Mouse (Mus musculus): ENCODE data around the gene Saxo1.

Gene Saxo1

GRCm38 (mm10) chr4:86558228-86558627 is at the start of gene Saxo1:
TSS of gene Saxo1 (minus strand) at chr4:86558328.
- TF ChIP-seq GATA4 (IDR thresholded peaks at IDR 0.05; ENCODE audit: insufficient replicate concordance, low read length), result no peak

DNA sequence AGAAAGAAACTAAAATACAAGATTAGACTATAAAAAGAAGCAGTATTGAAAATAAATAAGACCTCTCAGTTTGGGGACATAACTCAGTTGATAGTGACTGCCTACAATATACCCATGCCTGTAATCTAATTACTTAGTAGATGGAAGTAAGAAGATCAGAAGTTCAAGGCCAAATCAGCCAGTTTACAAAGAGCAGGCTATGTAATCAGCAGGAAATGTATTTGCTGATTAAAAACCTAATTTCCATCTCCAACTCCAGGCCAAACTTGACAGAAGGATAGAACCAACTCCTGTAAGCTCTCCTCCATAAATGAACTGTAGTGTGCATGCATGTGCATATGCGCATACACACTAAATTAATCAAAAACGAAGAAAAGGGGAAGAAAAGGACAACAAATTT is 33.2 kb upstream of the Saxo1 start:
- TF ChIP-seq GATA4 (IDR thresholded peaks at IDR 0.05; ENCODE audit: insufficient replicate concordance, low read length), result no peak

GRCm38 (mm10) chr4:86588236-86588635 is 30.1 kb upstream of the Saxo1 start:
- no peak for TF ChIP-seq GATA4 (IDR thresholded peaks at IDR 0.05; ENCODE audit: insufficient replicate concordance, low read length)

GRCm38 (mm10) chr4:86580591-86580990 is 22.5 kb upstream of the Saxo1 start:
- no peak for TF ChIP-seq GATA4 (IDR thresholded peaks at IDR 0.05; ENCODE audit: insufficient replicate concordance, low read length)

DNA sequence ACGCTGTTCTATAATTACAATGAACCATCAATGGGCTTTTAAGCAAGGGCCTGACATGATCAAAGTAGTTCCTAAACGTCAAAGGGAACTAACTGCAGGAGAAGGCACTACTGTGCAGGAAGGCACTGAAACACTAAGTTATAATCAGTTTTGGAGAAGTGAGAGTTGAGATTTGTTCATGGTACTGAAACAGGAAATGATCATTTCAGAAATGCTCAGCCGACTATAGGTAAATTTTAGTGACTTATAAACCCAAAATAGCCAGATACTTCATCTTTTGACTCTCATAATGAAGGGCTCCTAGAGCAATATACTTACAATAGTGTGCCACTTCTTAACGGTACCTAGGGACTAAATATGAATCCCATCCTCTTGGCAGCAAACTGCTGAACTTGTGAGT is 21.9 kb upstream of the Saxo1 start:
- TF ChIP-seq GATA4 (IDR thresholded peaks at IDR 0.05; ENCODE audit: insufficient replicate concordance, low read length), result no peak

DNA sequence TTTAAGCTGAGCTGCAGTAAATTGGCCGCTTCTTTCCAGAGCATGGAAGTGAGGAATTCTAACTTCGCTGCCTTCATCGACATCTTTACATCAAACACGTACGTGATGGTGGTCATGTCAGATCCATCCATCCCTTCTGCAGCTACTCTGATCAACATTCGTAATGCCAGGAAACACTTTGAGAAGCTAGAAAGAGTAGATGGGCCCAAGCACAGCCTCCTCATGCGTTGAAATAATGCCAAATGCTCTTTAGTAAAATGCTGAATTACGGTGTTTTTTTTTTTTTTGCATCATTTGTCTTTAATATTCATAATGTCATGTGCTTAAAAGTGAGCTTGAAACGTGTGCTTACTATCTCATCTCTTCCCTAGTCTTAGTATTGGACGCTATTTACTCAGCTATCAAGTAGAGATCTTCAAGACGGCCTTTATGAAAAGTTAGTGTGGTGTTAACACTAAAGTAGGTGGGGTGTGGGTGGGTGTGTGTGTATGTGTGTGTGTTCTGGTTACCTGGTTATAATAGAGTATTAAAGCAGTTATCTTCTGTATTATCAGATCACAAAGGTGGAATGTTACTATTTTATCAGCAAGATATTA is 18.6 kb upstream of the Saxo1 start:
- no peak for TF ChIP-seq GATA4 (IDR thresholded peaks at IDR 0.05; ENCODE audit: insufficient replicate concordance, low read length)

DNA sequence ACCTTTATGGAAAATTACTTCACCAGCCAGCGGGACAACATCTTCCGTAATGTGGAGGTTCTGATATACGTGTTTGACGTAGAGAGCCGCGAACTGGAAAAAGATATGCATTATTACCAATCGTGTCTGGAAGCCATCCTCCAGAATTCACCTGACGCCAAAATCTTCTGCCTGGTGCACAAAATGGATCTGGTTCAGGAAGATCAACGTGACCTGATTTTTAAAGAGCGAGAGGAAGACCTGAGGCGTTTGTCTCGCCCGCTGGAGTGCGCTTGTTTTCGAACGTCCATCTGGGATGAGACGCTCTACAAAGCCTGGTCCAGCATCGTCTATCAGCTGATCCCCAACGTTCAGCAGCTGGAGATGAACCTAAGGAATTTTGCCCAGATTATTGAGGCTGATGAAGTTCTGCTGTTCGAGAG is 18.0 kb upstream of the Saxo1 start:
- TF ChIP-seq GATA4 (IDR thresholded peaks at IDR 0.05; ENCODE audit: insufficient replicate concordance, low read length), result no peak

DNA sequence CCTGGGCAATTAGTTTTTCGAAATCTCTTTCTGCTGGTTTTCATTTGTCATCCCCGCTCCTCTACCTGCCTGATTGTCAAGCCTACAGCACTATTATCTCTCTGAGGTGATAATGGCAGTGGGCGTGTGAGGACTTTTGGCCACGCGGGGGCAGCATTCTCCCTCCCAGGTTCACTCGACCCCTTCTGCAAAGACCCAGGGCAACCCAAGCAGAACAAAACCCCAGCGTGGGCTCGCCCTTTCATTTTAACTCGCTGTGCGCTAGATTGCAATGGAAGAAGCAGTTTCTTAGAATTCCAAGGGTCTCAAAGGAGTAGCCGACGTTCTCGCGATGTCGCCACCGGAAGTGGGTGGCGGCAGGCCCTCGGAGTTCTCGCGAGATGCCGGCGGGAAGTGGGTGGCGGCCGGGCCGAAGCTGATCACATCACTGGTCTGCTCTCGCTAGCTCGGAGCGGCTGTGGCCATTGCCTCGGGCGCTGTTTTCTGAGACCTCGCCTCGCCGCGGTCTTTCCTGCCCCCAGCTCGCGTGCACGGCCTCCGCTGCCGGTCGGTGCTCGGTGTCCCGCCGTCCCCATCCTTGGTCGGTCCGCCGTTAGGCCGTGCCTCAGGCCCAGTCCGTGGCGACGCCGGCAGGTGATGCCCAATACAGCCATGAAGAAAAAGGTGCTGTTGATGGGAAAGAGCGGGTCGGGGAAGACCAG is 17.3 kb upstream of the Saxo1 start, which contains the start of gene Rraga:
Rraga (plus strand) TSS at position 386 of the 701 bp plus-strand sequence.
- peak; percentile 32; the same call in 1 of the 2 replicates for TF ChIP-seq GATA4 (IDR thresholded peaks at IDR 0.05; ENCODE audit: insufficient replicate concordance, low read length)

- no peak for TF ChIP-seq GATA4 (IDR thresholded peaks at IDR 0.05; ENCODE audit: insufficient replicate concordance, low read length)
These were observed 16.8 kb upstream of the Saxo1 start for GRCm38 (mm10) chr4:86574939-86575282.

DNA sequence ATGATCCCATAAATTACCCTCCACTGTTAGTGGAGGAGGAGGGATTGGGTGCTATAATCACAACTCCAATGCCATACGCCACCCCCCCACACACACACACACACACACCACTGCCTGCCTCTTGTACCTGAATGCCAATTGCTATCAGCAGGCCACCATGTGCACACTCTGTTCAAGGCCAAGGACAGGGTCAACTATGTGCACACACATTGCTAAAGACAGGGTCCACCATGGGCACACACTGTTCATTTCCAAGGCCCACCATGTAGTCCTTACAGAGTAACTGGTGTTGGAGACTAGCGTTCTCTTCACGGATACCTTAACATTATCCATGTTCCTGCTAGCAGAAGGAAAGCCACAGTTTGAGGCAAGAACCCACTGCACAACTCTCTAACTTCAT is 2.9 kb upstream of the Saxo1 start:
- TF ChIP-seq GATA4 (IDR thresholded peaks at IDR 0.05; ENCODE audit: insufficient replicate concordance, low read length), result no peak

- TF ChIP-seq GATA4 (IDR thresholded peaks at IDR 0.05; ENCODE audit: insufficient replicate concordance, low read length), result no peak
These were observed 878 bp upstream of the Saxo1 start for GRCm38 (mm10) chr4:86559006-86559405.

DNA sequence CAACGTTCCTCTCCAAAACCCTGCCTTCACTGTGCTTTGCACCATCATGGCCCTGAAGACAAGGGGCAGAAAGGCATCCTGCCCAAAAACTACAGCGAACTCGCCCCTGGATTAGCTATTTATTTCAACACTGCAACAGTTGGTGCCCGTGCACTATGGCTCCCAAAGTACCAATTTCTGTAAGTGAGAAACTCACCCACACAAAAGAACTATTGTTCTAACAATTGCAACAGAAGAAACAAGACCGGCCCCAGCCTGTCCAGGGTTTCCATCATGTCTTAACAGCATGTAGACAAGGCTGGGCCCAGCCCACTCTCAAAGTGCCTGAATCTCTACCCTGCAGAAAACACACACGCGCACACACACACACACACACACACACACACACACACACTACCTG is 757 bp downstream of the Saxo1 start:
- no peak for TF ChIP-seq GATA4 (IDR thresholded peaks at IDR 0.05; ENCODE audit: insufficient replicate concordance, low read length)

- TF ChIP-seq GATA4 (IDR thresholded peaks at IDR 0.05; ENCODE audit: insufficient replicate concordance, low read length), result no peak
These were observed 3.0 kb downstream of the Saxo1 start for GRCm38 (mm10) chr4:86555035-86555707.

DNA sequence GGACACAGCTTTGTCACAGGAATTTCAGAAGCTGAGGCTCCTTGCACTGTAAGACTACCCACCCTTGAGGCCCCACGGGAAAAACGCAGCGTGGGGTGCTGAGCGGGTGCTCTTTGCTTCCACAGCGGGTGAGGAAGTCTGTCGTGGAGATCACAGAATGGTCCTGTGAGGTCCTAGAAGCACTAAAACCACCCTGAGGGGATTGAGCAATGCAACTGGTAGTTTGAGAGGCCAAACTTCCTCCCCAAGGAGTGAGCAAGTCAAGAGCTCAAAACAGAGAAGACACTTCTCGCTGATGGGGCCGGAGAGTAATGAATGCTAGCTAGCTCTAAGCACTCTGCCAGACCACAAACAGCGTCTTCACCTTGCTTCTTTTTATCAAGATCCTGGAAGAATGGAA is 9.8 kb downstream of the Saxo1 start:
- no peak for TF ChIP-seq GATA4 (IDR thresholded peaks at IDR 0.05; ENCODE audit: insufficient replicate concordance, low read length)

DNA sequence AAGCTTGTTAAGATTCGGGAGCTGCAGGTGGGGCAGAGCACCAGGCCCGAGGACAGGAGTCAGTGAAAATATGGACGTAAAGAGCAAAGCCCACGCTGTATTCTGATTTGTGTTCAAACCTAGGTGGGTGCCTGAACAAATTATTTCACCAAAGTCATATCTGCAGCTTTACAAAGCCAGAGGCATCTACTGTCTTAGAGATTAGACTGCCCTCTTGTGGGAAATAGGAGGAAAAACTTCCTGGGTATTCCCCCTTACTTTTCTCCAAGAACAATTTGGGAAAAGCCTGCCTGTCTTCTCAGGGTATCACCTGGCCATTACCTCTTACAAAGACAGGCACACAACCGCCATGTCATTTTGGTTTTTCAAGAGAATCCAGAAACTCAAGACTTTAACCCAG is 12.5 kb downstream of the Saxo1 start:
- TF ChIP-seq GATA4 (IDR thresholded peaks at IDR 0.05; ENCODE audit: insufficient replicate concordance, low read length), result no peak

DNA sequence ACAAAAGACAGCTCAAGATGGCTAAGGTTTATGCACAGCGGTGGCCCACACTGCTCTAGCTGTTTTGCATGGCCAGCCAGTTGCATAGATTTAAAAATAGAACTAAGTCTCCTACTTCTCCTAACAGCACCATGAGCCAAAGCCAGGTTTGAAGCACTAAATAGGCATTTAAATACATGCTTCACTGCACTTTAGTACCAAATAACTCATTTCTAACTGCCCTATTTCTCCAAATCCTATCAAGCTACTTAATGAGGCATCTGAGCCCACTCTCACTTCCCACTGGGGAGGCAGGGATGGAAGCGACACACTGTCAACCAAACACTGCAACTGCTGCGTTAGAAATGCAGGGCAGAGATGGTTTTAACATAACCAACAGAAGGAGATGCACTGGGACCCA is 14.1 kb downstream of the Saxo1 start:
- no peak for TF ChIP-seq GATA4 (IDR thresholded peaks at IDR 0.05; ENCODE audit: insufficient replicate concordance, low read length)

Data from liver, adult (tissue).